Comparison of ENCODE assay signal across 22 mouse cellular contexts in the genomic region with DNA sequence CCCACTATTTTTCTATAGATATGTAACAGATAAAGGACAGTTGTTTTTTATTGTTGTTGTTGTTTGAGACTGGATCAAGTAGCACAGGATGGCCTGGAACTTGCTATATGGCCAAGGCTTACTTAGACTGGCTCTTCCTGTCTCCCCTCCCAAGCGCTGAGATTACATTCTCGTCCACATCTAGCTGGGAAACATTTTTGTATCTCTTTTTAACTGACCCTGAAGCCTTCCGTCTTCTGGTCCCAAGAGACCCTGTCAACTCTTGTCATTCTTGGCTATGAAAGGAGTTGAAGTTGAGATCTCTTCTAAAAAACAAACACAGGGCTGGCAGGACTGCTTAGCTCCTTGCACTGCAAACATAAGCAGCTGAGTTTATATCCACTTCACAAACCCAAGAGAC.
"Had no signal": no experiment of that assay in that cellular context is flagged by ENCODE, and none has a peak within 500 bp of the region (broad histone marks: within the 10 kb centered on the region; RNA-seq: fewer than 3 reads in every experiment).

No protein-coding gene starts in this region.

- H3K9me3 ChIP-seq: heart, embryonic 13.5 days; heart, embryonic 15.5 days; hindbrain, embryonic 13.5 days; hindbrain, embryonic 15.5 days; kidney, embryonic 15.5 days; limb, embryonic 13.5 days; limb, embryonic 15.5 days; liver, embryonic 12.5 days had no signal

- H3K27me3 ChIP-seq: heart, embryonic 13.5 days; heart, embryonic 15.5 days; hindbrain, embryonic 13.5 days; hindbrain, embryonic 15.5 days; kidney, embryonic 15.5 days; limb, embryonic 13.5 days; limb, embryonic 15.5 days; liver, embryonic 12.5 days had no signal

- DNase-seq: gastrocnemius, postnatal 14 days; gastrocnemius, postnatal 36 days; heart, postnatal 14 days; heart, postnatal 36 days; kidney, adult 11 months; kidney, adult 8-10 months; layer of hippocampus, adult 9-11 months; layer of hippocampus, postnatal 36 days; left cerebral cortex, postnatal 4 days had no signal

- H3K27ac ChIP-seq: heart, embryonic 13.5 days; heart, embryonic 15.5 days; hindbrain, embryonic 13.5 days; hindbrain, embryonic 15.5 days; hindbrain, postnatal 0 days; kidney, embryonic 15.5 days; kidney, postnatal 0 days; limb, embryonic 13.5 days; limb, embryonic 15.5 days; liver, embryonic 12.5 days; liver, embryonic 14.5 days had no signal

- H3K4me1 ChIP-seq: hindbrain, embryonic 13.5 days; hindbrain, embryonic 15.5 days; kidney, embryonic 15.5 days; limb, embryonic 13.5 days; limb, embryonic 15.5 days had no signal

- H3K4me3 ChIP-seq: heart, embryonic 13.5 days; heart, embryonic 15.5 days; hindbrain, embryonic 13.5 days; hindbrain, embryonic 15.5 days; kidney, embryonic 15.5 days; limb, embryonic 13.5 days; limb, embryonic 15.5 days; liver, embryonic 12.5 days had no signal

- H3K9ac ChIP-seq: heart, embryonic 13.5 days; heart, embryonic 15.5 days; hindbrain, embryonic 13.5 days; hindbrain, embryonic 15.5 days; kidney, embryonic 15.5 days; limb, embryonic 13.5 days; limb, embryonic 15.5 days; liver, embryonic 12.5 days; liver, embryonic 14.5 days had no signal

- H3K4me2 ChIP-seq: heart, embryonic 13.5 days; heart, embryonic 15.5 days; hindbrain, embryonic 13.5 days; hindbrain, embryonic 15.5 days; kidney, embryonic 15.5 days; limb, embryonic 13.5 days; limb, embryonic 15.5 days; liver, embryonic 12.5 days had no signal

- ATAC-seq: forebrain, embryonic 16.5 days; hindbrain, postnatal 0 days; intestine, embryonic 16.5 days; liver, embryonic 12.5 days had no signal
